Mouse (Mus musculus) liver, embryonic 14.5 days (tissue): ENCODE data around the gene Ptcd3. TPM values are rescaled to one million over a fixed set of nuclear protein-coding genes. Genes with fewer than 3 reads are reported as not detected.
"Not testable (repeated sequence)": the region's sequence is repeated elsewhere in the genome, so short reads cannot be mapped to it uniquely, and the experiment has no call there.

ENCODE experiments used
- ATAC-seq: fragments of 200-750 bp; cut with Nextera tagmentation; 2 replicates; pipeline ENCODE4 v1.8.0; 2017; ENCODE audit warnings: moderate number of reproducible peaks, mild to moderate bottlenecking, moderate library complexity; ENCODE audit not compliant: insufficient read depth
- DNase-seq, 3 experiments: peaks; one replicate each; pipeline ENCODE4 v3.0.0-alpha.2; 2012 to 2013; ENCODE audit warnings: low read depth in 3 of 3, low spot score in 3 of 3
- H3K27ac ChIP-seq: fragments of 300-500 bp; sonication (generic); 2 replicates; pipeline ENCODE4 v1.5.1; 2014; ENCODE audit warnings: moderate library complexity, mild to moderate bottlenecking, control low read depth, inconsistent platforms
- H3K27me3 ChIP-seq: fragments of 300-500 bp; sonication (generic); 2 replicates; pipeline ENCODE4 v1.6.1; 2014; ENCODE audit warnings: mild to moderate bottlenecking, low read length, moderate library complexity; ENCODE audit not compliant: control insufficient read depth, insufficient read depth
- H3K36me3 ChIP-seq: fragments of 300-500 bp; sonication (generic); replicated peaks from 2 replicates; pipeline ENCODE4 v1.6.1; 2014; ENCODE audit warnings: low read depth; ENCODE audit not compliant: control insufficient read depth, insufficient read depth
- H3K4me1 ChIP-seq, 2 experiments: fragments of 200-500 bp in 1 of 2; fragments of 300-500 bp in 1 of 2; sonication (generic) in 1 of 2; replicated peaks; 2 replicates each; pipeline ENCODE4 v1.6.1; 2012 to 2014; ENCODE audit warnings: antibody characterized with exemption in 1 of 2, inconsistent platforms in 1 of 2, low read length in 1 of 2; ENCODE audit not compliant: control insufficient read depth in 2 of 2, insufficient read depth in 2 of 2
- H3K4me2 ChIP-seq: fragments of 300-500 bp; sonication (generic); 2 replicates; pipeline ENCODE4 v1.6.1; 2014; ENCODE audit warnings: low read depth, mild to moderate bottlenecking, control low read depth, moderate library complexity
- H3K4me3 ChIP-seq, 2 experiments: fragments of 200-500 bp in 1 of 2; fragments of 300-500 bp in 1 of 2; sonication (generic) in 1 of 2; 2 replicates each; pipeline ENCODE4 v1.5.1; 2012 to 2014; ENCODE audit warnings: low read depth in 2 of 2, low read length in 2 of 2, mild to moderate bottlenecking in 2 of 2, control low read depth in 1 of 2, inconsistent platforms in 1 of 2, moderate library complexity in 1 of 2; ENCODE audit not compliant: insufficient read depth in 1 of 2
- H3K9ac ChIP-seq: fragments of 300-500 bp; sonication (generic); replicated peaks from 2 replicates; pipeline ENCODE4 v1.6.1; 2014; ENCODE audit warnings: mild to moderate bottlenecking, control low read depth, moderate library complexity
- H3K9me3 ChIP-seq: fragments of 300-500 bp; sonication (generic); 2 replicates; pipeline ENCODE4 v1.6.1; 2016; ENCODE audit warnings: low read length, mixed read lengths; ENCODE audit not compliant: control insufficient read depth
- CTCF ChIP-seq: IDR thresholded peaks from 2 replicates; pipeline ENCODE4 v1.5.1; 2016; ENCODE audit warnings: antibody characterized with exemption, low read depth, control low read depth
- EP300 ChIP-seq: IDR thresholded peaks from 2 replicates; pipeline ENCODE4 v1.6.1; 2016; ENCODE audit warnings: antibody characterized with exemption, low read depth
- WGBS: fragments of 180-500 bp; shearing (Covaris S2); extraction: QIAGEN DNeasy Blood & Tissue Kit; methylation state at CpG from one replicate; pipeline ENCODE4 v1.1.7; 2014; ENCODE audit not compliant: insufficient replicate concordance; 5-methylcytosine and 5-hydroxymethylcytosine counted together
- polyA plus RNA-seq, 2 experiments: library from polyadenylated mRNA; depleted of rRNA in 1 of 2; stranded (reverse) in 1 of 2; unstranded in 1 of 2; fragments of >200 nt; fragmentation: Nextera tagmentation in 1 of 2; extraction: Ambion mirVana in 1 of 2; gene quantifications; 2 replicates each; pipeline versions ENCODE4 v1.2.1 to v1.2.3; 2012 to 2014

Ptcd3 gene
- polyA plus RNA-seq, 2 experiments, result 29.4 to 55.6 TPM

DNA sequence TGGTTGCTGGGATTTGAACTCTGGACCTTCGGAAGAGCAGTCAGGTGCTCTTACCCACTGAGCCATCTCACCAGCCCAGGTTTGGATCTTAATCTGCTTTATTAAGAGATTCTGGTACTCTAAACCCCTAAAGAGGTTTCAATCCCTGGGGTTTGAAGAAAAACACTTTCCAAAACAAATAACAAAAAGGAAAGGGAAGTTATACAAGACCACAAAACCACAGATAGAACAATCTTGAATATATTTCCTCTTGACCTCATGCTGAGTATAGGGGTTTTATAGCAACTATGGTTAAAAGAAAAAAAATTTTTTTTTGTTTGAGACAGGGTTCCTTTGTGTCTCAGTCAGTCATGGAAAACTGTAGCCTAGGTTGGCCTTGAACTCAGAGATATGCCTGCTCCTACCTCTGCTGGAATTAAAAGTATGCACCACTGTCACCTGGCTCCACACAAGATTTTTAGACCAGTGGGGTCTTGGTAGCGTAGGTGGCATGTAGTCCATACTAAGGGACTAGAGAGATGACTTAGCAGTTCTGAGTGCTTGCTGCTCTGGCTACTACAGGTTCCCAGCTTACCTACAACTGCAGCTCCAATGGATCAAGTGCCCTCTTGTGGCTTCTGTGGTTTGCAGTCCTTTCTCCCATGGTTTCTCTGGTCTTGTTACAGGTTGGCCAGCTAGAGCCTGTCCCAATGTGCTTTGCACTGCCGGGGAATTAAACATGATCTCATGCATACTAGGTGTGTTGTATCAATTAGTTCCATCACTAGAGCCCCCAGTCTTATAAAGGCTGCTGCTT, 30.4 kb downstream of the Ptcd3 start:
- DNase-seq (no peak), ATAC-seq (no peak)
- no peak overlapping the region for H3K27ac ChIP-seq
- TF ChIP-seq CTCF (peak; percentile 13; the same call in 1 of the 2 replicates), EP300 (no peak)
- H3K4me2 ChIP-seq, result no peak overlapping the region
- H3K9me3 ChIP-seq, result no peaks in the 10 kb centered on the region
- H3K9ac ChIP-seq, result no peak overlapping the region
- H3K4me1 ChIP-seq, result no peaks in the 10 kb centered on the region
- H3K27me3 ChIP-seq, result no peaks in the 10 kb centered on the region
- H3K4me3 ChIP-seq, result no peak overlapping the region
- H3K36me3 ChIP-seq, result peaks cover 68% of the 10 kb centered on the region
- WGBS, result 69% methylated on average over 3 of the region's 3 CpGs

DNA sequence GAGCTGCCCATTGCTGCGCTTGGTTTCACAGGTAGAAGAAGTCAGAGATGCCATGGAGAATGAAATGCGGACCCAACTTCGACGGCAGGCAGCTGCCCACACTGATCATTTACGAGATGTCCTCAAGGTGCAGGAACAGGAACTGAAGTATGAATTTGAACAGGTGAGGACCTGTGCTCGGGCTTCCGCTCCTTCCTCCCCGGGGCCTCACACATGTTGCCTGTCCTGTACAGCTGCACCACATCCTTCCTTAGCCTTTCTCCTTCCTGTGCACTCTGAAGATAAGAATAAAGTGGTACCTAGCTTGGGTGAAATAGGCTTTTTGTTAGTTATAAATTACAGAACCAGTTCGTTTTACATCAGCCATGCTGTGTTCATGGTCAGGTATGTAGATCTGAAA, 37.2 kb downstream of the Ptcd3 start:
- H3K4me3 ChIP-seq, result no peak overlapping the region
- TF ChIP-seq EP300, result no peak
- no peak for TF ChIP-seq CTCF
- H3K27me3 ChIP-seq, result no peaks in the 10 kb centered on the region
- H3K27ac ChIP-seq, result no peak overlapping the region
- no peaks in the 10 kb centered on the region for H3K9me3 ChIP-seq
- H3K4me1 ChIP-seq, result no peaks in the 10 kb centered on the region
- no peak overlapping the region for H3K9ac ChIP-seq
- H3K4me2 ChIP-seq, result no peak overlapping the region
- ATAC-seq, result no peak
- peaks cover 53% of the 10 kb centered on the region for H3K36me3 ChIP-seq
- no peak for DNase-seq
- WGBS, result 65% methylated on average over 9 of the region's 9 CpGs

DNA sequence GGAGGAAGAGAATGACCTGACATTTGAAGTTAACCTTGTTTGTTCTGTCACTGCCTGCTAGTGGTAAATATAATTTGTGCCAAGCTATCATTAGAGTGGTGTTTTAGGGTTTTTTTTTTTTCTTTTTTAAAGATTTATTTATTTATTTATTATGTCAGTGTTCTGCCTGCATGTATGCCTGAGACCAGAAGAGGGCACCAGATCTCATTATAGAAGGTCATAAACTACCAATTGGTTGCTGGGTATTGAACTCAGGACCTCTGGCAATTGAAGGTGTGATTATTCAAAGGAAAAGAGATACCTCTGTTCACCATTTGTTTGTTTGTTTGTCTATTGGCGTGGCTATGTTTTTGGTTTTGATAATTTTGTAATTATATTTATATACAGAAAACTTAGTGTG, 39.7 kb downstream of the Ptcd3 start:
- Histone ChIP-seq H3K4me2 (no peak overlapping the region), H3K9me3 (no peaks in the 10 kb centered on the region), H3K9ac (no peak overlapping the region), H3K4me3 (no peak overlapping the region), H3K27ac (no peak overlapping the region), H3K36me3 (peaks cover 49% of the 10 kb centered on the region), H3K4me1 (no peaks in the 10 kb centered on the region), H3K27me3 (no peaks in the 10 kb centered on the region)
- WGBS, result 67% methylated on average over 1 of the region's 1 CpGs
- TF ChIP-seq CTCF, result peak; percentile 20; the same call in 1 of the 2 replicates
- no peak for TF ChIP-seq EP300
- no peak for ATAC-seq
- no peak for DNase-seq

DNA sequence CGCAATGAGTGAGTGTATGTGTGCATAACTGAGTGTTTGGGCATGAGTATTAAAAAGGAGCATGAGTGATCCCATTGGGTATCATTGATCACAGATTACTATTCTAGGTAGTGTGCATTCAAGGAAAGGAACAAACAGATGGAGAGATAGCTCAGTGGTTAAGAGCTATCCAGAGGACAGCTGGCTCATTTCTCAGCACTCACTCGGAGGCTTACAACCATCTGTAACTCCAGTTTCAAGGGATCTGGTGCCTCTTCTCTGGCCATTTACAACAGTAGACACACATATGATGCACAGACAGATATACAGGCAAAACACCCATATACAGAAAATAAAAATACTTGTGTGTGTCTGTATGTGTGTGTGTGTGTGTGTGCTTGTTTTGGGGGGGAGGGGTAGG, 40.8 kb downstream of the Ptcd3 start:
- DNase-seq (no peak), ATAC-seq (no peak)
- H3K4me3 ChIP-seq, result no peak overlapping the region
- H3K4me1 ChIP-seq, result no peaks in the 10 kb centered on the region
- TF ChIP-seq CTCF (no peak), EP300 (no peak)
- no peak overlapping the region for H3K4me2 ChIP-seq
- no peaks in the 10 kb centered on the region for H3K9me3 ChIP-seq
- H3K27ac ChIP-seq, result no peak overlapping the region
- no peaks in the 10 kb centered on the region for H3K27me3 ChIP-seq
- H3K36me3 ChIP-seq, result peaks cover 55% of the 10 kb centered on the region
- WGBS, result 80% methylated on average over 2 of the region's 2 CpGs
- no peak overlapping the region for H3K9ac ChIP-seq

DNA sequence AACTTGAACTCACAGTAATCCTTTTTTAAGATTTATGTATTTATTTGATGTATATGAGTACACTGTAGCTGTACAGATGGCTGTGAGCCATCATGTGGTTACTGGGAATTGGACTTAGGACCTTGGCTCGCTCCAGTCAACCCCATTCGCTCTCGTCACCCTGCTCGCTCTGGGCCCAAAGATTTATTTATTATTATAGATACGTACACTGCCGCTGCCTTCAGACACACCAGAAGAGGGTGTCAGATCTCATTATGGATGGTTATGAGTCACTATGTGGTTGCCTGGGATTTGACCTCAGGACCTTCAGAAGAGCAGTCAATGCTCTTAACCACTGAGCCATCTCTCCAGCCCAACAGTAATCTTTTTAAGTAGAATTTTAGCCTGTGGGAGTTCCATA, 61.6 kb downstream of the Ptcd3 start:
- not testable (repeated sequence) for H3K27ac ChIP-seq, H3K4me1 ChIP-seq, H3K4me2 ChIP-seq, H3K4me3 ChIP-seq, H3K27me3 ChIP-seq, ATAC-seq, H3K9ac ChIP-seq, H3K9me3 ChIP-seq, DNase-seq
- 91% methylated on average over 6 of the region's 6 CpGs for WGBS
- peaks cover 23% of the 10 kb centered on the region for H3K36me3 ChIP-seq
